Mouse (Mus musculus): ENCODE data around the gene Ccdc6. TPM values are rescaled to one million over a fixed set of nuclear protein-coding genes. Genes with fewer than 3 reads are reported as not detected.

The Ccdc6 gene
- polyA plus RNA-seq, 1 experiment, result 1.6 TPM

- H3K4me1 ChIP-seq (ENCODE audit: control insufficient read depth), result no peaks in the 10 kb centered on the region
- no peak for TF ChIP-seq GATA1 (IDR thresholded peaks at IDR 0.05; ENCODE audit: low read length)
- TF ChIP-seq TAL1 (IDR thresholded peaks at IDR 0.05; ENCODE audit: low read length), result no peak
- no peak overlapping the region for H3K4me3 ChIP-seq (replicated peaks)
- H3K9me3 ChIP-seq (ENCODE audit: control insufficient read depth, low read length), result peaks cover 10% of the 10 kb centered on the region
- H3K27me3 ChIP-seq (ENCODE audit: control insufficient read depth), result no peaks in the 10 kb centered on the region
- H3K36me3 ChIP-seq (ENCODE audit: control insufficient read depth), result no peaks in the 10 kb centered on the region
These were observed 11.5 kb upstream of the Ccdc6 start for GRCm38 (mm10) chr10:70085256-70085961.

- no peaks in the 10 kb centered on the region for H3K27me3 ChIP-seq (ENCODE audit: control insufficient read depth)
- no peaks in the 10 kb centered on the region for H3K36me3 ChIP-seq (ENCODE audit: control insufficient read depth)
- H3K4me3 ChIP-seq (replicated peaks), result no peak overlapping the region
- H3K4me1 ChIP-seq (ENCODE audit: control insufficient read depth), result peaks cover 7% of the 10 kb centered on the region
- peaks cover 10% of the 10 kb centered on the region for H3K9me3 ChIP-seq (ENCODE audit: control insufficient read depth, low read length)
- TF ChIP-seq GATA1 (IDR thresholded peaks at IDR 0.05; ENCODE audit: low read length), result no peak
- TF ChIP-seq TAL1 (IDR thresholded peaks at IDR 0.05; ENCODE audit: low read length), result no peak
These were observed 8.1 kb upstream of the Ccdc6 start for GRCm38 (mm10) chr10:70088788-70089187.

- Histone ChIP-seq H3K36me3 (ENCODE audit: control insufficient read depth) (no peaks in the 10 kb centered on the region), H3K9me3 (ENCODE audit: control insufficient read depth, low read length) (peaks cover 8% of the 10 kb centered on the region), H3K4me1 (ENCODE audit: control insufficient read depth) (peaks cover 34% of the 10 kb centered on the region), H3K4me3 (replicated peaks) (no peak overlapping the region), H3K27me3 (ENCODE audit: control insufficient read depth) (no peaks in the 10 kb centered on the region)
- TF ChIP-seq TAL1 (IDR thresholded peaks at IDR 0.05; ENCODE audit: low read length) (no peak), GATA1 (IDR thresholded peaks at IDR 0.05; ENCODE audit: low read length) (no peak)
These were observed 5.0 kb upstream of the Ccdc6 start for GRCm38 (mm10) chr10:70091876-70092462.

GRCm38 (mm10) chr10:70093782-70094181 lies 3.1 kb upstream of the Ccdc6 start:
- Histone ChIP-seq H3K4me1 (ENCODE audit: control insufficient read depth) (peaks cover 50% of the 10 kb centered on the region), H3K9me3 (ENCODE audit: control insufficient read depth, low read length) (no peaks in the 10 kb centered on the region), H3K27me3 (ENCODE audit: control insufficient read depth) (no peaks in the 10 kb centered on the region), H3K4me3 (replicated peaks) (no peak overlapping the region), H3K36me3 (ENCODE audit: control insufficient read depth) (no peaks in the 10 kb centered on the region; the same call in 1 of the 2 replicates)
- TF ChIP-seq GATA1 (IDR thresholded peaks at IDR 0.05; ENCODE audit: low read length) (no peak), TAL1 (IDR thresholded peaks at IDR 0.05; ENCODE audit: low read length) (no peak)

- no peak for TF ChIP-seq TAL1 (IDR thresholded peaks at IDR 0.05; ENCODE audit: low read length)
- TF ChIP-seq GATA1 (IDR thresholded peaks at IDR 0.05; ENCODE audit: low read length), result no peak
- Histone ChIP-seq H3K4me1 (ENCODE audit: control insufficient read depth) (peaks cover 60% of the 10 kb centered on the region), H3K27me3 (ENCODE audit: control insufficient read depth) (no peaks in the 10 kb centered on the region)
These were observed 1.9 kb upstream of the Ccdc6 start for GRCm38 (mm10) chr10:70095031-70095470.

GRCm38 (mm10) chr10:70095506-70096270 lies 1.2 kb upstream of the Ccdc6 start:
- Histone ChIP-seq H3K4me1 (ENCODE audit: control insufficient read depth) (peaks cover 63% of the 10 kb centered on the region), H3K27me3 (ENCODE audit: control insufficient read depth) (no peaks in the 10 kb centered on the region), H3K4me3 (replicated peaks) (peak overlapping the region; percentile 87), H3K36me3 (ENCODE audit: control insufficient read depth) (peaks cover 16% of the 10 kb centered on the region), H3K9me3 (ENCODE audit: control insufficient read depth, low read length) (0 out of 2 replicates have a peak, but pooled peaks cover 2% of the 10 kb centered on the region)
- TF ChIP-seq TAL1 (IDR thresholded peaks at IDR 0.05; ENCODE audit: low read length) (no peak), GATA1 (IDR thresholded peaks at IDR 0.05; ENCODE audit: low read length) (no peak)

More at GRCm38 (mm10) chr10:70095031-70095470, 1.9 kb upstream of the Ccdc6 start:
- Histone ChIP-seq H3K9me3 (ENCODE audit: control insufficient read depth, low read length) (no peaks in the 10 kb centered on the region), H3K4me3 (replicated peaks) (peak overlapping the region; percentile 87), H3K36me3 (ENCODE audit: control insufficient read depth) (peaks cover 12% of the 10 kb centered on the region)

- peaks cover 63% of the 10 kb centered on the region for H3K4me1 ChIP-seq (ENCODE audit: control insufficient read depth)
These were observed 475 bp downstream of the Ccdc6 start for GRCm38 (mm10) chr10:70097291-70097901.

GRCm38 (mm10) chr10:70097911-70098569 lies 1.1 kb downstream of the Ccdc6 start:
- H3K4me1 ChIP-seq (ENCODE audit: control insufficient read depth), result peaks cover 61% of the 10 kb centered on the region
- H3K9me3 ChIP-seq (ENCODE audit: control insufficient read depth, low read length), result peaks cover 12% of the 10 kb centered on the region
- TF ChIP-seq TAL1 (IDR thresholded peaks at IDR 0.05; ENCODE audit: low read length) (no peak), GATA1 (IDR thresholded peaks at IDR 0.05; ENCODE audit: low read length) (no peak)

More at GRCm38 (mm10) chr10:70097291-70097901, 475 bp downstream of the Ccdc6 start:
- peaks cover 28% of the 10 kb centered on the region for H3K36me3 ChIP-seq (ENCODE audit: control insufficient read depth)
- H3K4me3 ChIP-seq (replicated peaks), result peak overlapping the region; percentile 87
- no peaks in the 10 kb centered on the region for H3K27me3 ChIP-seq (ENCODE audit: control insufficient read depth)
- H3K9me3 ChIP-seq (ENCODE audit: control insufficient read depth, low read length), result peaks cover 12% of the 10 kb centered on the region
- TF ChIP-seq GATA1 (IDR thresholded peaks at IDR 0.05; ENCODE audit: low read length) (no peak), TAL1 (IDR thresholded peaks at IDR 0.05; ENCODE audit: low read length) (no peak)

More at GRCm38 (mm10) chr10:70097911-70098569, 1.1 kb downstream of the Ccdc6 start:
- peaks cover 32% of the 10 kb centered on the region for H3K36me3 ChIP-seq (ENCODE audit: control insufficient read depth)
- peak overlapping the region; percentile 87 for H3K4me3 ChIP-seq (replicated peaks)
- H3K27me3 ChIP-seq (ENCODE audit: control insufficient read depth), result no peaks in the 10 kb centered on the region

Data from erythroblast, embryonic 14.5 days (primary cell).